Mouse (Mus musculus) brain, embryonic 14.5 days (tissue): Measurements from ENCODE around the gene Gm5592.
"Not testable (repeated sequence)": the region's sequence is repeated elsewhere in the genome, so short reads cannot be mapped to it uniquely, and the experiment has no call there.

Source experiments
- CTCF ChIP-seq: fragments of 200-500 bp; IDR thresholded peaks from 2 replicates; pipeline ENCODE4 v1.5.1; 2012; ENCODE audit warnings: inconsistent platforms, mild to moderate bottlenecking, moderate library complexity, borderline replicate concordance; ENCODE audit not compliant: insufficient read depth, insufficient read length; ENCODE audit errors: extremely low read depth
- POLR2A ChIP-seq: fragments of 200-500 bp; IDR thresholded peaks from 2 replicates; pipeline ENCODE4 v1.6.1; 2012; ENCODE audit warnings: mild to moderate bottlenecking, inconsistent platforms, borderline replicate concordance; ENCODE audit not compliant: poor library complexity, insufficient read depth, insufficient read length, severe bottlenecking; ENCODE audit errors: extremely low read depth

DNA sequence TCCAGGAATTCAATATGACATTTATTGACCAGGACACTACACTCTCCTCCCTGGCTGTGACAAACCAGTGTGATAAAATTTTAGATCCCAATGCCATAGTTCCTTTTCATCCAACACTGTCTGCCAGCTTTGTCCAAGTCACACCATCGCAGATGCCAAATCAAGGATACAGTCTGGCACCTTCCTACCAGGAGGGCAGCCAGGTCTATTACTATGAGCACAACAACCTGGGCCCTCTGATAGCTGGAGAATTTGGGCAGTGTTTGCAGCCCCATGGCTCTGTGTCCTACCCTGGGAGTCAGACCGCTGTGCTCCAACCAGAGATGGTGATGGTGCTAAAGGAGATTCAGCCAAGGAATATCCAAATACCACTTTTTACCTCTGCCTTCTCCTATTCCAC is 2.2 kb downstream of the Gm5592 start:
- not testable (repeated sequence) for TF ChIP-seq POLR2A, CTCF
